Mouse (Mus musculus): ENCODE data around the gene Tbcd. TPM values are rescaled to one million over a fixed set of nuclear protein-coding genes. Genes with fewer than 3 reads are reported as not detected.

The Tbcd gene
- total RNA-seq, 1 experiment from 2014 or later: 50.4 TPM

- ATAC-seq (replicated peaks in 1 of 2; ENCODE audit: insufficient read depth in 1 of 2, low FRiP score in 2 of 2, low TSS enrichment in 1 of 2, low read depth in 1 of 2, poor library complexity in 2 of 2, severe bottlenecking in 2 of 2): peak in 1 of 2 experiments; percentile 54; a peak in 1 of 4 replicates
Measured at GRCm38 (mm10) chr11:121517687-121518465, 66.1 kb downstream of the Tbcd start.

DNA sequence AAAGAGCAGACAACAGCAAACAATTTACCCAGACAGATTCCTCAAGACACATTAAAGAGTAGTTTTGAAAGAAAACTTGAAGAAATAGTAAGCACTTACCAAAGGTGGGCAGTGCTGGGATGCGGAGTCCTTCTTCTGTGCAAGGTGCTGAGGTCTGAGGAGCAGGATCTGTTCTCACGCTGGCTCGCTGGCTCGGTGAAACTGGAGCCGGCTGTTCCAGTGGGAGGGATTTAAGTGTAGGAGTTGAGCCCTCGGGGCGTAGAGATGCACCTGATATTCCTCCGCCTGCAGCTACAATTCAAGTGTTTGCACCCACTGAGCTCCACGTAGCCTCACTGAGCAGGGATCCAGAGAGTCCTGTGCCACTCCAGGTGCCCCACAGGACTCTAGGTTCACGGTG, 67.4 kb downstream of the Tbcd start, which contains the start of gene Zfp750:
Zfp750 (minus strand) TSS at position 203 of the 400 bp plus-strand sequence.
- ATAC-seq (replicated peaks in 1 of 2; ENCODE audit: insufficient read depth in 1 of 2, low FRiP score in 2 of 2, low TSS enrichment in 1 of 2, low read depth in 1 of 2, poor library complexity in 2 of 2, severe bottlenecking in 2 of 2): no peak

DNA sequence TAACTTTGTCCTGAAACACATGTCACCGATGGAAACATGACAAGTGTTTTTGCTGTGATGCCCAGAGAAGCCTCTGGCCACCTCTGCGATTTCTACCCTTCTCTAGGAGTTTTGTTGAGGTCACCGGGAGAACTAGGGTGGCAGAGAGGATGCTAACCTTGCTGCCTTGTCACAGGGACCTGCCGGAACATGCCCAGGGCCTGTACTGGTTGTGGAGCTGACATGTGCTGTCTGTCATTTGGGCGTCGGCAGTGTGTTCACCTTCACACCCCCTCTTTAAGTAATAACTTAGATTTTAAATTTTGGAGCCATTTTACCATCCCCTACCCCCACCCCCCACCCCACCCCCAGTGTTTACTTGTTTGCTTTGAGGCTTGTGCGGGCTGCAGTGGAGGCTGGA, 68.0 kb downstream of the Tbcd start:
- ATAC-seq (replicated peaks in 1 of 2; ENCODE audit: insufficient read depth in 1 of 2, low FRiP score in 2 of 2, low TSS enrichment in 1 of 2, low read depth in 1 of 2, poor library complexity in 2 of 2, severe bottlenecking in 2 of 2): no peak

GRCm38 (mm10) chr11:121520761-121521160, 69.0 kb downstream of the Tbcd start:
- ATAC-seq (replicated peaks in 1 of 2; ENCODE audit: insufficient read depth in 1 of 2, low FRiP score in 2 of 2, low TSS enrichment in 1 of 2, low read depth in 1 of 2, poor library complexity in 2 of 2, severe bottlenecking in 2 of 2): no peak; a peak in 1 of 4 replicates

GRCm38 (mm10) chr11:121522156-121522762, 70.5 kb downstream of the Tbcd start:
- ATAC-seq (replicated peaks in 1 of 2; ENCODE audit: insufficient read depth in 1 of 2, low FRiP score in 2 of 2, low TSS enrichment in 1 of 2, low read depth in 1 of 2, poor library complexity in 2 of 2, severe bottlenecking in 2 of 2): no peak

DNA sequence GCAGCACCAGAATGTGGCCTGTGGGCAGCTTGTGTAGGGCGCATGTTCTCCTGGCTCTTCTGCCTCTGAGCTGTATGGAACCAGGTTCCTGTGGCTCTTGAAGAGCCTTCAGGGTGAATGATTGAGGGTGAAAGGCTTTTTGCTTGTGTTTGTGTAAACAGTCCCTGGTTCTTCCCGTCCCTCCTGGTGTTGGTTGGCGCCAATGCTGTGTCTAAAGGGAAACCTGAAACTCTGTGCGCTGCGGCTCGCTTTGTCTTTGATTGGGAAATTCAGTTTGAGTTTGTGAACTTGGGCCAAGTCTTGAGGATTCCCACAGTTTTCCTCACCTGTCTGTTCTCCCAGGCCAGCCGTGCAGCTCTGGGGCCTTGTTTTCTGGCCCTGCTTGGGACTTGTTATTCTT, 72.4 kb downstream of the Tbcd start:
- ATAC-seq (replicated peaks in 1 of 2; ENCODE audit: insufficient read depth in 1 of 2, low FRiP score in 2 of 2, low TSS enrichment in 1 of 2, low read depth in 1 of 2, poor library complexity in 2 of 2, severe bottlenecking in 2 of 2): no peak

DNA sequence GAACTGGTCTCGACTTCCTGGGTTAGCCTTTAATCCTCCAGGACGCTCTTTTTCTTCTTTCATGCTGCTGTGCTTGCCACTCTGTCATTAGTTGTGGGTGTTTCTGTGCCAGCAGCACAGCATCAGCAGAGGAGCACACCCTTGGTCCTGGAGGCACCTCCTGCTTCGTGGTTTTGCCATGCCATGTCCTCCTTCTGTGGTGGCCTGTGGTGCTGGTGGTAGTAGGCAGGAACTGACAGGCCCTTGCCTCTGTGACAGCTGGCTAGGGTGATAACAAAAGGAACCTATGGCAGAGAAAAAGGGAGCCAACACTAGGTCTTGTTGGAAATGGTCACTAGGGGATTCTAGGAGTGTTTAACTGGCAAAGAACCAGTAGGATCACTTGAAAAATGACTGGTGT, 78.0 kb downstream of the Tbcd start:
- peak; percentile 58 to 79 for ATAC-seq (replicated peaks in 1 of 2; ENCODE audit: insufficient read depth in 1 of 2, low FRiP score in 2 of 2, low TSS enrichment in 1 of 2, low read depth in 1 of 2, poor library complexity in 2 of 2, severe bottlenecking in 2 of 2)

- no peak for ATAC-seq (replicated peaks in 1 of 2; ENCODE audit: insufficient read depth in 1 of 2, low FRiP score in 2 of 2, low TSS enrichment in 1 of 2, low read depth in 1 of 2, poor library complexity in 2 of 2, severe bottlenecking in 2 of 2)
Measured at GRCm38 (mm10) chr11:121536528-121536927, 84.8 kb downstream of the Tbcd start.

DNA sequence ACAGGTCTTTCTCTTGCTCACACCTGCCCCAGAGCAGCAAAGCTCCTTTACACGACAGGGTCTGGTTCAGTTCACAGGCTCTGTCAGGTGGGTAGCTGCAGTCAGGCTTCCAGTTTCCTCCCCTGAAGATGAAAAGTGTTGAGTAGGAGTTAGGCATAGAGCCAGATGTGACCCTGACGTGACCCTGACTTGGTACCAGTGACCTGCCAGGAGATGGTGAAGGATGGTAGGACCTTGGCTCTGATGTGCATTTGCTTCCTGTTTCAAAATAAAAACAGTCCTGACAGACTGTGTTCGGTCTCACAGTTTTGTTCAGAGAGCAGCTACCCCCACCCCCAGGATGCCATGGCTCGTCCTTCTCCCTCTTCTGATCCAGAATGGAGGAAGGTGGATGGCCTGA, 90.7 kb downstream of the Tbcd start:
- no peak for ATAC-seq (replicated peaks in 1 of 2; ENCODE audit: insufficient read depth in 1 of 2, low FRiP score in 2 of 2, low TSS enrichment in 1 of 2, low read depth in 1 of 2, poor library complexity in 2 of 2, severe bottlenecking in 2 of 2)

DNA sequence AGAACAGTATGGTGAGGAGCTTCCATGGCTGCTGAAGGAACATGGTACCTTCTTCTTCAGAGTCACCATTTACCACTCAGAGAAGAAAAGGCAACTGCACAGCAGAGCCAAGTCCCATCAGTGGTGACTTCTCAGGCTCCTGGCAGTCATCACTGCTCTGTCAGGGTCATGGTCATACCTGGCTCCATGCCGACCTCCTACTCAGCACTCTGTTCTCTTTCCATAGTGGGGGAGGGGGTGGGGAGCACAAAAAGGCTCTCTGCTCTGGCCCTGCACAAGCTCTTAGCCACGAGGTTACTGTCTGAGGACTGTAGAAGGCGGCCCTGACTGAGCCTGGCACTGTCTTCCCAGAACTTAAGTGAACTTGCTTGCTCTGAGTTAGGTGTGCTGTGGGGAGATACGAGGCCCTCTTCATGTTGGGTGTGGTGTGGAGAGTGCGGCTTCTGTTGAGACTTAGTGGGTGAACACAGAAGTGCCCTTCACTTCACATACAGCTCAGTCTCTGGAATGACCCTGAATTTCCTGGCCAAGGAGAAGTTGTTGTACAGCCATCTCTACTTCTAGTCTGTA, 91.6 kb downstream of the Tbcd start:
- no peak for ATAC-seq (replicated peaks in 1 of 2; ENCODE audit: insufficient read depth in 1 of 2, low FRiP score in 2 of 2, low TSS enrichment in 1 of 2, low read depth in 1 of 2, poor library complexity in 2 of 2, severe bottlenecking in 2 of 2)

GRCm38 (mm10) chr11:121543922-121544321, 92.2 kb downstream of the Tbcd start:
- no peak for ATAC-seq (replicated peaks in 1 of 2; ENCODE audit: insufficient read depth in 1 of 2, low FRiP score in 2 of 2, low TSS enrichment in 1 of 2, low read depth in 1 of 2, poor library complexity in 2 of 2, severe bottlenecking in 2 of 2)

DNA sequence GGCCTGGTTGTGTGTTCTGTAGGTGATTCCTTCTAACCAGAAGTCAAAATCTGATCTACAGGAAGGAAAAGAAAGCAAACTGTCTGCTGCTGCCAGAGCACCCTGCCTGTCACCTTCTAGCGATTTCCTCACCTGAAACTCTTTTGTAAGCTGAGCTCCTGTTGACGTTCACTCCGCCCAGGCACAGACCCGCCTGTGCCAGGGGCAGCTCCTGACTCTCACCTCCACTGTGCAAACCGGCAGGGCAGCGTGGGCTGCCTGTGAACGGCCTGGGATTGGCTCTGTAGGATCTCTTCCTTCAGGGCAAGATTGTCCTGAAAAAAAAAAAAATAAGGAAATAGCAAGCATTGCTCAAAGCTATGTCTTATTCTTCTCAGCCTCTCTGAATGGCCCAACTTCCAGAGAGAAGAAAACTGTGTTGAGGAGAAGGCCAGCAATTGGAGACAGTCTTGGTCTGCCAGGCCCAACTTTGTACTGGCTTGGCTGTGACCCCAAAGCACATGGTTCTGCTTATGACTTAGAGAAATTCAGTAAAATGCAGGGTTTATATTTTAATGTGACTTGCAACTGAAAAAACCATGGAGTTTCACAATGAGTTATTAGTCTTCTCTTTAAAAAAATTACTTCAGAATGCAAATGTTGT, 93.1 kb downstream of the Tbcd start:
- no peak for ATAC-seq (replicated peaks in 1 of 2; ENCODE audit: insufficient read depth in 1 of 2, low FRiP score in 2 of 2, low TSS enrichment in 1 of 2, low read depth in 1 of 2, poor library complexity in 2 of 2, severe bottlenecking in 2 of 2)

DNA sequence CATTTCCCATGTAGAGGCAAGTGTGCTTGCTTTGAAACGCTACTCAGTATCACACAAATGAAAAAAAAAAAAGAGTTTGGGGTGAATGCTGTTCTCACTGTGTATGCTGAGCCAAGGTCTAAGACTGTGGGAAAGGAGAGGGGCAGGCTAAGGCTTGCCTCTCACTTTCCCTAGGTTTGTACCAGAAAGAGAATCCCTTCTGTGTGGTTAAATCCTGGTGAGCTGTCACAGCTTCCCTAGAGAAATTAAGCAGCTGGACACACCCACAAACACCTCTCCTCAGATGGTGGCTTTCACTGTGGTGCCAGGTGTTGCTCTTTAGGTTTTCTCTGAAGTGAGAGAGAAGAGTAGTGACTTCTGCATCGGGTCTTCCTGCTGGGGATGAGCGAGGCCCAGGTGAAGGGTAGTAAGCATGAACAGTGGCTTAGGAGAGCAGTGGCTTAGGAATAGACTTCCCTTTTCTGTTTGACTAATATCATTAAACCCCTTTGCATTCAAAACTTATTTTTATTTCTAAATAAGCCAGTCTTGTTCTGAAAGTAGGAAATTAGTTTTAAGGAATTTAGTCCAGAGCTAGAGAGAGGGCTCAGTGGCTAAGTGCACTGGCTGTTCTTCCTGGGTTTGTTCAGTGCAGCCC, 93.8 kb downstream of the Tbcd start:
- ATAC-seq (replicated peaks in 1 of 2; ENCODE audit: insufficient read depth in 1 of 2, low FRiP score in 2 of 2, low TSS enrichment in 1 of 2, low read depth in 1 of 2, poor library complexity in 2 of 2, severe bottlenecking in 2 of 2): no peak

- no peak for ATAC-seq (replicated peaks in 1 of 2; ENCODE audit: insufficient read depth in 1 of 2, low FRiP score in 2 of 2, low TSS enrichment in 1 of 2, low read depth in 1 of 2, poor library complexity in 2 of 2, severe bottlenecking in 2 of 2)
Measured at GRCm38 (mm10) chr11:121547234-121547633, 95.5 kb downstream of the Tbcd start.

- ATAC-seq (replicated peaks in 1 of 2; ENCODE audit: insufficient read depth in 1 of 2, low FRiP score in 2 of 2, low TSS enrichment in 1 of 2, low read depth in 1 of 2, poor library complexity in 2 of 2, severe bottlenecking in 2 of 2): no peak; a peak in 1 of 4 replicates
Measured at GRCm38 (mm10) chr11:121547925-121548324, 96.2 kb downstream of the Tbcd start.

DNA sequence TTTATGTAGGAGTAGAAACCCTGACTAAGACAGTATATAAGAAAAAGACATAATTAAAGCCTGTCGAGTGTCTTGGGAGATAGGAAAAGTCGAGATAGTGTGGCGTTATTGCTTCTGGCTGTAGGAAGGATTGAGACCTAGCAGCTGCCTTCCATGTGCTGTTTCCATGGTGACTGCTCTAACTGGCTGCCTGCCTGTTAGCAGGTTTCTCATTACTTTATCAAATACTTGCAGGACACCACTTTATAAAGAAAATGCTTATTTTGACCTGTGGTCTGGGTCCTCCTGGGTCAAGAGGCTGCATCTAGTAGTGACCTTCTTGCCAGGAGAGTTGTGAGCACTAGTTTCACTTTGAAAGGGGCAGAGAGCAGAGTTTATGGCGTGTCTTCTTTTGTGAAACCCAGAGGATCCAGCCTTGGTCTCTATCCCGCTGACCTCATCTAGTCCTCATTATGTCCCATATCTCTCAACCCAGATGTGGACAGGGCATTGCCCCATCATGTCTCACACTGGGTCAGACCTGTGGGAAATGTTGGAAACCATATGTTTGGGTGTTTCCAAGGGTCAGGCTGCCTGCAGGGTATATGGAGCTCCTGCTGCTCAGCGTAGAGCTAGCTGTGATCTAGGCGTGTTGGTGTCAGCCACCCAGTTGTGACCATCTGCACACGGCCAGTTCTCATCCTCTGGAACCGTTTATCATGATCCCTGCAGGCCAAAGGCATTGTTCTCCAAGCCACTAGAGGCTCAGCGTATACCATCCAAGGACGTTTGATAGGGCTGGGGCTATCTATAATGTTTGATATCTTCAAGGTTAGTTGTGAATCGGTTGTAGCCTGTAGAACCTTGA, 97.5 kb downstream of the Tbcd start:
- no peak for ATAC-seq (replicated peaks in 1 of 2; ENCODE audit: insufficient read depth in 1 of 2, low FRiP score in 2 of 2, low TSS enrichment in 1 of 2, low read depth in 1 of 2, poor library complexity in 2 of 2, severe bottlenecking in 2 of 2)
